Mouse (Mus musculus): ENCODE data around the gene Vmn1r195. TPM values are rescaled to one million over a fixed set of nuclear protein-coding genes. Genes with fewer than 3 reads are reported as not detected.

Vmn1r195 gene
- polyA plus RNA-seq, 1 experiment from 2014 or later, result not detected

Other genes starting within 250 kb of the Vmn1r195 start
- gene Hist1h2ah, start 235.0 kb upstream of the Vmn1r195 start, polyA plus RNA-seq (2015; fragmentation: Nextera tagmentation; extraction: Ambion mirVana), result 2.8 and 10.7 TPM in 2 replicates
- gene Hist1h2bk, start 234.7 kb upstream of the Vmn1r195 start, polyA plus RNA-seq (2015; fragmentation: Nextera tagmentation; extraction: Ambion mirVana), result 7.5 and 10.3 TPM in 2 replicates
- 42.8 and 45.2 TPM in 2 replicates for gene Hist1h4i, start 229.2 kb upstream of the Vmn1r195 start, polyA plus RNA-seq (2015; fragmentation: Nextera tagmentation; extraction: Ambion mirVana)
- 60.3 and 62.0 TPM in 2 replicates for gene Hist1h2ag, start 227.6 kb upstream of the Vmn1r195 start, polyA plus RNA-seq (2015; fragmentation: Nextera tagmentation; extraction: Ambion mirVana)
- gene Hist1h2bj, start 227.3 kb upstream of the Vmn1r195 start, polyA plus RNA-seq (2015; fragmentation: Nextera tagmentation; extraction: Ambion mirVana), result 13.3 and 13.9 TPM in 2 replicates
- not detected in 2 replicates for gene Vmn1r188, start 186.1 kb upstream of the Vmn1r195 start, polyA plus RNA-seq (2015; fragmentation: Nextera tagmentation; extraction: Ambion mirVana)
- gene Vmn1r189, start 164.7 kb upstream of the Vmn1r195 start, polyA plus RNA-seq (2015; fragmentation: Nextera tagmentation; extraction: Ambion mirVana), result not detected in 2 replicates
- not detected in 2 replicates for gene Vmn1r191, start 86.6 kb upstream of the Vmn1r195 start, polyA plus RNA-seq (2015; fragmentation: Nextera tagmentation; extraction: Ambion mirVana)
- gene Vmn1r192, start 79.4 kb upstream of the Vmn1r195 start, polyA plus RNA-seq (2015; fragmentation: Nextera tagmentation; extraction: Ambion mirVana), result not detected in 2 replicates
- not detected in 2 replicates for gene Vmn1r193, start 47.4 kb upstream of the Vmn1r195 start, polyA plus RNA-seq (2015; fragmentation: Nextera tagmentation; extraction: Ambion mirVana)
- gene Vmn1r194, start 26.3 kb upstream of the Vmn1r195 start, polyA plus RNA-seq (2015; fragmentation: Nextera tagmentation; extraction: Ambion mirVana), result not detected in 2 replicates
- not detected in 2 replicates for gene Vmn1r196, start 19.4 kb downstream of the Vmn1r195 start, polyA plus RNA-seq (2015; fragmentation: Nextera tagmentation; extraction: Ambion mirVana)
- not detected in 2 replicates for gene Vmn1r197, start 54.1 kb downstream of the Vmn1r195 start, polyA plus RNA-seq (2015; fragmentation: Nextera tagmentation; extraction: Ambion mirVana)
- gene Vmn1r198, start 79.8 kb downstream of the Vmn1r195 start, polyA plus RNA-seq (2015; fragmentation: Nextera tagmentation; extraction: Ambion mirVana), result not detected in 2 replicates
- not detected in 2 replicates for gene Vmn1r199, start 109.3 kb downstream of the Vmn1r195 start, polyA plus RNA-seq (2015; fragmentation: Nextera tagmentation; extraction: Ambion mirVana)
- not detected in 2 replicates for gene Vmn1r200, start 119.9 kb downstream of the Vmn1r195 start, polyA plus RNA-seq (2015; fragmentation: Nextera tagmentation; extraction: Ambion mirVana)
- not detected in 2 replicates for gene Vmn1r201, start 201.4 kb downstream of the Vmn1r195 start, polyA plus RNA-seq (2015; fragmentation: Nextera tagmentation; extraction: Ambion mirVana)
- not detected in 2 replicates for gene Vmn1r202, start 234.9 kb downstream of the Vmn1r195 start, polyA plus RNA-seq (2015; fragmentation: Nextera tagmentation; extraction: Ambion mirVana)
- not detected in 2 replicates for gene Vmn1r203, start 247.6 kb downstream of the Vmn1r195 start, polyA plus RNA-seq (2015; fragmentation: Nextera tagmentation; extraction: Ambion mirVana)